Mouse (Mus musculus): Measurements from ENCODE around the gene Trappc3l. TPM values are rescaled to one million over a fixed set of nuclear protein-coding genes. Genes with fewer than 3 reads are reported as not detected.
A peak's percentile ranks its signal among the peaks of the same experiment; 100 is the strongest.

The Trappc3l gene
- polyA plus RNA-seq, 1 experiment from 2014 or later: not detected

GRCm38 (mm10) chr10:34033630-34034305, 3.6 kb upstream of the Trappc3l start:
- ATAC-seq (replicated peaks; ENCODE audit: extremely low read depth, insufficient read depth, low FRiP score): peak; percentile 75; the same call in 1 of the 2 replicates
- Histone ChIP-seq H3K9me3 (replicated peaks; ENCODE audit: control insufficient read depth, low read length) (no peaks in the 10 kb centered on the region), H3K4me2 (ENCODE audit: low read depth, low read length) (peak overlapping the region; percentile 62), H3K27me3 (ENCODE audit: control insufficient read depth, insufficient read depth, low read length) (no peaks in the 10 kb centered on the region), H3K4me1 (ENCODE audit: control insufficient read depth, insufficient read depth, low read length) (0 out of 2 replicates have a peak, but pooled peaks cover 2% of the 10 kb centered on the region), H3K36me3 (ENCODE audit: control insufficient read depth, insufficient read depth) (no peaks in the 10 kb centered on the region), H3K9ac (ENCODE audit: low read length) (peak overlapping the region; percentile 66), H3K4me3 (ENCODE audit: low read length) (peak overlapping the region; percentile 39), H3K27ac (ENCODE audit: low read length) (no peak overlapping the region)
- WGBS: 19% methylated on average over 22 of the region's 22 CpGs

GRCm38 (mm10) chr10:34036587-34036986, 810 bp upstream of the Trappc3l start:
- no peaks in the 10 kb centered on the region for H3K27me3 ChIP-seq (ENCODE audit: control insufficient read depth, insufficient read depth, low read length)
- H3K27ac ChIP-seq (ENCODE audit: low read length): no peak overlapping the region
- H3K9me3 ChIP-seq (replicated peaks; ENCODE audit: control insufficient read depth, low read length): no peaks in the 10 kb centered on the region
- H3K4me2 ChIP-seq (ENCODE audit: low read depth, low read length): no peak overlapping the region
- H3K4me1 ChIP-seq (ENCODE audit: control insufficient read depth, insufficient read depth, low read length): 0 out of 2 replicates have a peak, but pooled peaks cover 2% of the 10 kb centered on the region
- no peak overlapping the region for H3K4me3 ChIP-seq (ENCODE audit: low read length)
- H3K36me3 ChIP-seq (ENCODE audit: control insufficient read depth, insufficient read depth): no peaks in the 10 kb centered on the region
- WGBS: 12% methylated on average over 5 of the region's 5 CpGs
- H3K9ac ChIP-seq (ENCODE audit: low read length): no peak overlapping the region
- ATAC-seq (replicated peaks; ENCODE audit: extremely low read depth, insufficient read depth, low FRiP score): peak; percentile 58; the same call in 1 of the 2 replicates

GRCm38 (mm10) chr10:34044210-34044609, 6.8 kb downstream of the Trappc3l start, which contains the start of gene Calhm4:
TSS of gene Calhm4 (minus strand) at chr10:34044310.
- H3K27me3 ChIP-seq (ENCODE audit: control insufficient read depth, insufficient read depth, low read length): no peaks in the 10 kb centered on the region
- H3K27ac ChIP-seq (ENCODE audit: low read length): no peak within 1 kb of the TSS
- WGBS: 78% methylated on average over 5 of the region's 5 CpGs
- no peak within 1 kb of the TSS for H3K4me2 ChIP-seq (ENCODE audit: low read depth, low read length)
- no peak within 1 kb of the TSS for H3K4me3 ChIP-seq (ENCODE audit: low read length)
- ATAC-seq (replicated peaks; ENCODE audit: extremely low read depth, insufficient read depth, low FRiP score): no peak
- H3K4me1 ChIP-seq (ENCODE audit: control insufficient read depth, insufficient read depth, low read length): no peaks in the 10 kb centered on the region
- H3K36me3 ChIP-seq (ENCODE audit: control insufficient read depth, insufficient read depth): no peaks in the 10 kb centered on the region
- no peak within 1 kb of the TSS for H3K9ac ChIP-seq (ENCODE audit: low read length)
- H3K9me3 ChIP-seq (replicated peaks; ENCODE audit: control insufficient read depth, low read length): no peaks in the 10 kb centered on the region

GRCm38 (mm10) chr10:34053987-34054386, 16.6 kb downstream of the Trappc3l start:
- no peak overlapping the region for H3K9ac ChIP-seq (ENCODE audit: low read length)
- H3K4me1 ChIP-seq (ENCODE audit: control insufficient read depth, insufficient read depth, low read length): no peaks in the 10 kb centered on the region
- no peak overlapping the region for H3K27ac ChIP-seq (ENCODE audit: low read length)
- H3K27me3 ChIP-seq (ENCODE audit: control insufficient read depth, insufficient read depth, low read length): no peaks in the 10 kb centered on the region
- H3K36me3 ChIP-seq (ENCODE audit: control insufficient read depth, insufficient read depth): no peaks in the 10 kb centered on the region
- 79% methylated on average over 2 of the region's 2 CpGs for WGBS
- ATAC-seq (replicated peaks; ENCODE audit: extremely low read depth, insufficient read depth, low FRiP score): no peak
- H3K9me3 ChIP-seq (replicated peaks; ENCODE audit: control insufficient read depth, low read length): no peaks in the 10 kb centered on the region
- H3K4me2 ChIP-seq (ENCODE audit: low read depth, low read length): no peak overlapping the region
- no peak overlapping the region for H3K4me3 ChIP-seq (ENCODE audit: low read length)

GRCm38 (mm10) chr10:34066591-34066990, 29.2 kb downstream of the Trappc3l start:
- Histone ChIP-seq H3K4me3 (ENCODE audit: low read length) (no peak overlapping the region), H3K4me2 (ENCODE audit: low read depth, low read length) (no peak overlapping the region), H3K9me3 (replicated peaks; ENCODE audit: control insufficient read depth, low read length) (no peaks in the 10 kb centered on the region), H3K27ac (ENCODE audit: low read length) (no peak overlapping the region), H3K9ac (ENCODE audit: low read length) (no peak overlapping the region), H3K36me3 (ENCODE audit: control insufficient read depth, insufficient read depth) (no peaks in the 10 kb centered on the region), H3K4me1 (ENCODE audit: control insufficient read depth, insufficient read depth, low read length) (peaks cover 6% of the 10 kb centered on the region; the same call in 1 of the 2 replicates), H3K27me3 (ENCODE audit: control insufficient read depth, insufficient read depth, low read length) (no peaks in the 10 kb centered on the region)
- no peak for ATAC-seq (replicated peaks; ENCODE audit: extremely low read depth, insufficient read depth, low FRiP score)
- whole genome bisulfite sequencing: 51% methylated on average over 3 of the region's 3 CpGs

- ATAC-seq (replicated peaks; ENCODE audit: extremely low read depth, insufficient read depth, low FRiP score): no peak
- no peak overlapping the region for H3K4me3 ChIP-seq (ENCODE audit: low read length)
- 57% methylated on average over 1 of the region's 1 CpGs for WGBS
- no peaks in the 10 kb centered on the region for H3K36me3 ChIP-seq (ENCODE audit: control insufficient read depth, insufficient read depth)
- no peak overlapping the region for H3K27ac ChIP-seq (ENCODE audit: low read length)
- H3K4me1 ChIP-seq (ENCODE audit: control insufficient read depth, insufficient read depth, low read length): peaks cover 6% of the 10 kb centered on the region; the same call in 1 of the 2 replicates
- H3K27me3 ChIP-seq (ENCODE audit: control insufficient read depth, insufficient read depth, low read length): no peaks in the 10 kb centered on the region
- H3K9me3 ChIP-seq (replicated peaks; ENCODE audit: control insufficient read depth, low read length): no peaks in the 10 kb centered on the region
- no peak overlapping the region for H3K9ac ChIP-seq (ENCODE audit: low read length)
- no peak overlapping the region for H3K4me2 ChIP-seq (ENCODE audit: low read depth, low read length)
Observed at GRCm38 (mm10) chr10:34069606-34070005, 32.2 kb downstream of the Trappc3l start.

- Histone ChIP-seq H3K9me3 (replicated peaks; ENCODE audit: control insufficient read depth, low read length) (no peaks in the 10 kb centered on the region), H3K4me2 (ENCODE audit: low read depth, low read length) (no peak overlapping the region), H3K4me3 (ENCODE audit: low read length) (no peak overlapping the region), H3K36me3 (ENCODE audit: control insufficient read depth, insufficient read depth) (no peaks in the 10 kb centered on the region), H3K9ac (ENCODE audit: low read length) (no peak overlapping the region), H3K27ac (ENCODE audit: low read length) (peak overlapping the region; percentile 27; the same call in 1 of the 2 replicates), H3K27me3 (ENCODE audit: control insufficient read depth, insufficient read depth, low read length) (no peaks in the 10 kb centered on the region), H3K4me1 (ENCODE audit: control insufficient read depth, insufficient read depth, low read length) (peaks cover 6% of the 10 kb centered on the region; the same call in 1 of the 2 replicates)
- 41% methylated on average over 5 of the region's 5 CpGs for WGBS
- ATAC-seq (replicated peaks; ENCODE audit: extremely low read depth, insufficient read depth, low FRiP score): no peak
Observed at GRCm38 (mm10) chr10:34070999-34071492, 33.6 kb downstream of the Trappc3l start.

GRCm38 (mm10) chr10:34071650-34072049, 34.3 kb downstream of the Trappc3l start:
- Histone ChIP-seq H3K9me3 (replicated peaks; ENCODE audit: control insufficient read depth, low read length) (no peaks in the 10 kb centered on the region), H3K27ac (ENCODE audit: low read length) (peak overlapping the region; percentile 27; the same call in 1 of the 2 replicates), H3K4me2 (ENCODE audit: low read depth, low read length) (no peak overlapping the region), H3K4me1 (ENCODE audit: control insufficient read depth, insufficient read depth, low read length) (peaks cover 6% of the 10 kb centered on the region; the same call in 1 of the 2 replicates), H3K27me3 (ENCODE audit: control insufficient read depth, insufficient read depth, low read length) (no peaks in the 10 kb centered on the region), H3K36me3 (ENCODE audit: control insufficient read depth, insufficient read depth) (no peaks in the 10 kb centered on the region), H3K4me3 (ENCODE audit: low read length) (no peak overlapping the region), H3K9ac (ENCODE audit: low read length) (no peak overlapping the region)
- WGBS: 49% methylated on average over 2 of the region's 2 CpGs
- ATAC-seq (replicated peaks; ENCODE audit: extremely low read depth, insufficient read depth, low FRiP score): no peak

GRCm38 (mm10) chr10:34074522-34075200, 37.3 kb downstream of the Trappc3l start:
- H3K36me3 ChIP-seq (ENCODE audit: control insufficient read depth, insufficient read depth): no peaks in the 10 kb centered on the region
- peaks cover 6% of the 10 kb centered on the region; the same call in 1 of the 2 replicates for H3K4me1 ChIP-seq (ENCODE audit: control insufficient read depth, insufficient read depth, low read length)
- WGBS: 80% methylated on average over 5 of the region's 5 CpGs
- no peak overlapping the region for H3K27ac ChIP-seq (ENCODE audit: low read length)
- no peaks in the 10 kb centered on the region for H3K27me3 ChIP-seq (ENCODE audit: control insufficient read depth, insufficient read depth, low read length)
- H3K9me3 ChIP-seq (replicated peaks; ENCODE audit: control insufficient read depth, low read length): no peaks in the 10 kb centered on the region
- H3K9ac ChIP-seq (ENCODE audit: low read length): no peak overlapping the region
- no peak overlapping the region for H3K4me3 ChIP-seq (ENCODE audit: low read length)
- no peak overlapping the region for H3K4me2 ChIP-seq (ENCODE audit: low read depth, low read length)
- ATAC-seq (replicated peaks; ENCODE audit: extremely low read depth, insufficient read depth, low FRiP score): no peak

Data from heart, embryonic 16.5 days (tissue).